Mouse (Mus musculus): ENCODE data around the gene Otud7b. TPM values are rescaled to one million over a fixed set of nuclear protein-coding genes. Genes with fewer than 3 reads are reported as not detected.
A peak's percentile ranks its signal among the peaks of the same experiment; 100 is the strongest.
"Not testable (repeated sequence)": the region's sequence is repeated elsewhere in the genome, so short reads cannot be mapped to it uniquely, and the experiment has no call there.

Otud7b gene
- polyA plus RNA-seq, 1 experiment from 2014 or later, result 20.2 TPM

DNA sequence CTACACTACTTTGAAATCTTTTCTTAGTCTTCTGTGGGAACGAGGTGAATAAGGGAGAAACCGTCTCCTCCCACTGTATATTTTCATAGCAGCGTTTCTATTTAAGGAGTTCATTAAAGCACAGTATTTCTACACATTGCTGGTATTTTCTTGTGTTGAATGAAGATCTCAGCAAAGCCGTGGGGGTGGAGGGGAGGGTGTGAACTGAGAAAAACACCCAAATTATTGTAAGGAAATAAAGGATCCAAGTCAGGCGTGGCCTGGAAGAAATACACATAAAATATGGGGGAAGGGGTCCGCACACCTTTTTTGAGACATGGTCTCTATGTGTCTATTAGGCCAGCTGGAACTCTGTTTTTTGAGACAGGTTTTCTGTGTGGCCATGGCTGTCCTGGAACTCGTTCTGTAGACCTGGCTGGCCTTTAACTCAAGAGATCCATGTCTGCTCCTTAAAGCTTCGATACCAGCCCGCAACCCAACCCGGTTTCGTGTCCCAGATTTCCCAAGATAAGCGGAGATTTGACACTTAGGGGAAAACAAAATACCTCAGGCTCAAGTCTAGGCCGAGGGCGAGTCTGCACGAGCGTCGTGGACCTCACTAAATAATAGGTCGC lies 67.4 kb downstream of the Otud7b start:
- Histone ChIP-seq H3K9me3 (no peaks in the 10 kb centered on the region), H3K36me3 (peaks cover 41% of the 10 kb centered on the region), H3K9ac (peak overlapping the region; percentile 88), H3K27ac (peak overlapping the region; percentile 98), H3K4me1 (peaks cover 25% of the 10 kb centered on the region), H3K4me2 (replicated peaks) (peak overlapping the region; percentile 92), H3K4me3 (peak overlapping the region; percentile 96), H3K27me3 (no peaks in the 10 kb centered on the region)
- WGBS, result 22% methylated on average over 18 of the region's 18 CpGs
- 0 out of 2 replicates have a peak, but pooled peaks have one; percentile 8 for ATAC-seq (ENCODE audit: insufficient number of reproducible peaks, insufficient read depth, low FRiP score, low TSS enrichment)

DNA sequence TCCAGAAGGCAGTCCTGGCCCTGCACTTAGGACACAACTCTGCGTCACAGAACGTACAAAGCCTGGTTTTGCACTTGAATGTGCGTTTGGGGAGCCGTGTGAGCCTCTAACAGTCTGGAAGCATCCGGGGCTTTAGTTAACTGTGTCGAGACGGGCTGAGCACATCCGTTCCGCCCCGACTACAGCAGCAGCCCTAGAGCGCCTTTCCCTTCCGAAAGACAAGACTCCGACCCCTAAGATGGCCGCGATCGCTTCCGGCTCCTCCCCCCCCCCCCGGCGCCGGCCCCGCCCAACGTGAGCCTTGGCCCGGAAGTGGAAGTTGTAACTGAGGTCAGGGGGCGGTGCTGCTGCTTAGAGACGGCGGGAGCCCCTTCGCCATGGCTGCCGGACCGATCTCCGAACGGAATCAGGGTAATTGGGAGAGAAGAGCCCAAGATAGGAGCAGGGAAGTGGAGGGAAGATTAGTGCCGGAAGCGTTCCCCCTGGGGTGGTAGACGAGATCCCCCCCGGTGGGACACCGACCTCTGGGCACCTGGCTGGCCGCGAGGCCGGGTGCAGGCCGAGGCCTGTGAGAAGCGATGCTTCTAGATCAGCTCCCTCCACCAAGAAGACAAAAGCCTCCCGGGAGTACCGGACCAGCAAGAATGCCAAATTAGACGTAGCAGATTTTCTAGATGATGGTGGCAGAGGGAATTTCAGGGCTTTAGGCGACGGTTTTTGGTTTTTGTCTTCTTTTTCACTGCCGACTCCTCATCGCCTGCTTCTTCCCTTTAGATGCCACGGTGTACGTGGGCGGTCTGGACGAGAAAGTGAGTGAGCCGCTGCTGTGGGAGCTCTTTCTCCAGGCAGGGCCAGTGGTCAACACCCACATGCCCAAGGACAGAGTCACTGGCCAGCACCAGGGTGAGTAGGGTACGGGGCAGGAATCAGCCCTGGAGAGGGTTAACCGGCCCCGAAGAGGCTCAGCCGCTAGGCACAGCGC lies 68.2 kb downstream of the Otud7b start, which contains the start of gene Sf3b4:
Gene Sf3b4, plus strand, starts transcription at position 136 of the 982 bp plus-strand sequence.
- H3K4me2 ChIP-seq (replicated peaks), result peak within 1 kb of the TSS; percentile 92
- no peaks in the 10 kb centered on the region for H3K27me3 ChIP-seq
- H3K4me3 ChIP-seq, result peak within 1 kb of the TSS; percentile 96
- peak within 1 kb of the TSS; percentile 88 for H3K9ac ChIP-seq
- H3K9me3 ChIP-seq, result no peaks in the 10 kb centered on the region
- H3K27ac ChIP-seq, result peak within 1 kb of the TSS; percentile 98
- H3K36me3 ChIP-seq, result peaks cover 45% of the 10 kb centered on the region
- ATAC-seq (ENCODE audit: insufficient number of reproducible peaks, insufficient read depth, low FRiP score, low TSS enrichment), result peak; percentile 90
- under 1% methylated on average over 57 of the region's 58 CpGs for WGBS
- peaks cover 25% of the 10 kb centered on the region for H3K4me1 ChIP-seq

DNA sequence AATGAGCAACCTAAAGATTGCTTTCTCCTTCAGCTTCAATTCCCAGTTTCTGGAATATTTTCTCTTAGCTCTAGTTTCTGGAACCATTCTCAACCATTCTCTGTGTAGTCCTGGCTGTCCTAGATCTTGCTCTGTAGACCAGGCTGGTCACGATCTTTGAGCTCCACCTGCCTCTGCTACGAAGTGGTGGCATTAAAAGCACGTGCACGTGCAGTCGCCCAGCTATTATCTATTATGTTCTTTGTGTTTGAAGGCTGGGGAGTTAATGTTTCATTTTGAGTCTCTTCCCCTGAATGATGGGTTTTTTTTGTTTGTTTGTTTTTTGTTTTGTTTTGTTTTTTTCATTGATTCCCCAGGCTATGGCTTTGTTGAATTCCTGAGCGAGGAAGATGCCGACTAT lies 68.9 kb downstream of the Otud7b start:
- peaks cover 49% of the 10 kb centered on the region for H3K36me3 ChIP-seq
- H3K4me3 ChIP-seq, result peak overlapping the region; percentile 96
- H3K4me1 ChIP-seq, result peaks cover 25% of the 10 kb centered on the region
- no peaks in the 10 kb centered on the region for H3K27me3 ChIP-seq
- H3K9me3 ChIP-seq, result no peaks in the 10 kb centered on the region
- H3K27ac ChIP-seq, result 0 out of 2 replicates have a peak overlapping the region, but pooled peaks have one; percentile 98
- WGBS, result 38% methylated on average over 7 of the region's 7 CpGs
- peak overlapping the region; percentile 92 for H3K4me2 ChIP-seq (replicated peaks)
- H3K9ac ChIP-seq, result peak overlapping the region; percentile 88
- ATAC-seq (ENCODE audit: insufficient number of reproducible peaks, insufficient read depth, low FRiP score, low TSS enrichment), result no peak

DNA sequence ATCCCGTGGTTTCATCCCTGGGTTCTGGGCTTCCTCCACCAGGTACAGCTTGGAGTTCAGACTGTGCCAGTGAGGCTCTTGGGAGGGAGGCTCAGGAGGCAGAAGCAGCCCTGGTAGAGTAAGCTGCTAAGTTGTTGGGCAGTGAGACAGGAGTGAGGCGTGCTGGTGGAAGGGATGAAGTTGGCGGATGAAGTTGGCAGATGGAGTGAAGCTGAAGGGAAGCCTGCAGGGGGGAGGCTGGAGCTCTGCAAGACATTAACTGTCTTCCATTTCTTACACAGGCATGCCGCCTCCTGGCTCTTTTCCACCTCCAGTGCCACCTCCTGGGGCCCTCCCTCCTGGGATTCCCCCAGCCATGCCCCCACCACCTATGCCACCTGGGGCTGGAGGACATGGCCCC lies 69.7 kb downstream of the Otud7b start:
- ATAC-seq (ENCODE audit: insufficient number of reproducible peaks, insufficient read depth, low FRiP score, low TSS enrichment); H3K27ac ChIP-seq; H3K9ac ChIP-seq; H3K4me3 ChIP-seq; H3K9me3 ChIP-seq; H3K27me3 ChIP-seq: not testable (repeated sequence)
- WGBS, result 84% methylated on average over 4 of the region's 4 CpGs
- Histone ChIP-seq H3K4me1 (peaks cover 25% of the 10 kb centered on the region), H3K36me3 (peaks cover 56% of the 10 kb centered on the region), H3K4me2 (replicated peaks) (peak overlapping the region; percentile 32)

DNA sequence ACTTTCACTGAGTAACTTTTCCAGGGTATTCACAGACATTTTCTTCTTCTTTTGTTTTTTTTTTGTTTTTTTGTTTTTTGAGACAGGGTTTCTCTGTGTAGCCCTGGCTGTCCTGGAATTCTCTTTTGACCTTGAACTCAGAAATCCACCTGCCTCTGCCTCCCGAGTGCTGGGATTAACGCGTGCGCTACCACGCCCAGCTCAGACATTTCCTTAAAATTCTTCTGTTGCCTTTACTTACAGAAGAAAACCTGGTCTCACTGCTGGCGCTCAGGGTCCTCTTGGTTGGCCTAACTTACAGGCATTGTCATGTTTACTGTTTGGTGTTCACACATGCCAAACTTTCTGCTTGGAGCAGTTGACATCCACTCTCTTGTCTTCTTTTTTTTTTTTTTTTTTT lies 70.9 kb downstream of the Otud7b start:
- Histone ChIP-seq H3K9me3 (no peaks in the 10 kb centered on the region), H3K4me1 (peaks cover 25% of the 10 kb centered on the region), H3K36me3 (peaks cover 52% of the 10 kb centered on the region), H3K27ac (no peak overlapping the region), H3K4me3 (no peak overlapping the region), H3K9ac (no peak overlapping the region), H3K27me3 (no peaks in the 10 kb centered on the region), H3K4me2 (replicated peaks) (no peak overlapping the region)
- WGBS, result 87% methylated on average over 6 of the region's 6 CpGs
- no peak for ATAC-seq (ENCODE audit: insufficient number of reproducible peaks, insufficient read depth, low FRiP score, low TSS enrichment)

DNA sequence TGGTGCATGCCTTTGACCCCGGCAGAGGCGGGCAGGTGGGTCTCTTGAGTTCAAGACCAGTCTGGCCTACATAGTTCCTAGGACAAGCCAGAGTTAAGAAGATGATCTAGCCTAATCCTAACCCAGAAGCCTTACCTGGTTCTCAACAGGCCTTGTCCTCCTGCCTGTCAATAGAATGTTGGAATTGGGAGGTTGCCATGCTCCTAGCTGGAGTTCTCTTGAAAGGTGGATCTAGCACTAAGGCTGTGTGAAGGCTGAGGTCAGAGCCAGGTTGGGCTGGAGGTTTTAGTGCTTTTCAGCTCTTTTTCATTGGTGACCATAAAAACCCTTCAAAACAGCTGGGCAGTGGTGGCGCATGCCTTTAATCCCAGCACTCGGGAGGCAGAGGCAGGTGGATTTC lies 74.1 kb downstream of the Otud7b start:
- peaks cover 34% of the 10 kb centered on the region for H3K4me1 ChIP-seq
- no peaks in the 10 kb centered on the region for H3K27me3 ChIP-seq
- H3K36me3 ChIP-seq, result peaks cover 49% of the 10 kb centered on the region
- WGBS, result 90% methylated on average over 4 of the region's 4 CpGs
- H3K9ac ChIP-seq, result no peak overlapping the region
- no peaks in the 10 kb centered on the region for H3K9me3 ChIP-seq
- H3K4me3 ChIP-seq, result no peak overlapping the region
- H3K4me2 ChIP-seq (replicated peaks), result no peak overlapping the region
- no peak for ATAC-seq (ENCODE audit: insufficient number of reproducible peaks, insufficient read depth, low FRiP score, low TSS enrichment)
- H3K27ac ChIP-seq, result no peak overlapping the region

DNA sequence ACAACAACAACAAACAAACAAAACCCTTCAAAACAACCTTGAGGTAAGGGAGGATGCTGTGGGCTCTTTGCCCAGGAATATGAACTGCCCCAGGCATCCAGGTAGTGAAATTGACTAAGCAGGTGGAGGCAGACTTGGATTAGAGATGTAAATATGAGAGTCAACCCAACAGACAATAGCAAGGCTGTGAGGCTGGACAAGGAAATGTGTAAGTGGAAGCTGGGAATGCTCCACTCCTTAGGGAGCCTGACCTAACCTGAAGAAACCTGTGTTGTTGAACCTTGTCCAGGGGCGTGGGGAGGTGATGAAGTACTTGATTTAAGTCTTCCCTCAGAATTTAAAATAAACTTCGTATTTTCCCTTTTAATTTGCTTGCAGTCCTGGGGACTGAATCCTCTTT lies 74.6 kb downstream of the Otud7b start:
- Histone ChIP-seq H3K9ac (no peak overlapping the region), H3K4me3 (no peak overlapping the region), H3K4me1 (peaks cover 31% of the 10 kb centered on the region), H3K36me3 (peaks cover 45% of the 10 kb centered on the region), H3K27ac (no peak overlapping the region), H3K27me3 (no peaks in the 10 kb centered on the region), H3K9me3 (no peaks in the 10 kb centered on the region), H3K4me2 (replicated peaks) (no peak overlapping the region)
- WGBS, result 88% methylated on average over 2 of the region's 2 CpGs
- no peak for ATAC-seq (ENCODE audit: insufficient number of reproducible peaks, insufficient read depth, low FRiP score, low TSS enrichment)

DNA sequence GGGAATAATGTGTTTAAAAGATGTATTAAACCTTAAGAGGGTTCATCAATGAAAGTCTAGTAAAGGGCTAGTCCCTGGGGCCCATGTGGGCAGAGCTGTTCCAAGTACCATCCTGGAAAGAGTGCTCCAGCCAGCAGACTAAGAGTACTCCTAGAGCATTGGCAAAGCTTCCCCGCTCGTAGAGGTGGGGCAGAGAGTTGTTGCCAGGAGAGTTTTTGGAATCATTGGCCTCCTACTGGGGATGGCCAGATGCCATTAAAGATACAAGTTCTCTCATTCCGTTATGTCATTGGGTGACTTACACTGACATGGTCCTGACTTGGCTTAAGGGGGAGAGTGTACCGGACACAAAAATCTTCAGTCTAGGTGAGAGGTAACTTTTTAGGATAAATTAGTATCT lies 75.2 kb downstream of the Otud7b start:
- Histone ChIP-seq H3K4me3 (no peak overlapping the region), H3K4me1 (peaks cover 25% of the 10 kb centered on the region), H3K36me3 (peaks cover 39% of the 10 kb centered on the region), H3K9ac (no peak overlapping the region), H3K9me3 (no peaks in the 10 kb centered on the region), H3K4me2 (replicated peaks) (no peak overlapping the region), H3K27ac (no peak overlapping the region), H3K27me3 (no peaks in the 10 kb centered on the region)
- no peak for ATAC-seq (ENCODE audit: insufficient number of reproducible peaks, insufficient read depth, low FRiP score, low TSS enrichment)
- WGBS, result 77% methylated on average over 4 of the region's 4 CpGs

DNA sequence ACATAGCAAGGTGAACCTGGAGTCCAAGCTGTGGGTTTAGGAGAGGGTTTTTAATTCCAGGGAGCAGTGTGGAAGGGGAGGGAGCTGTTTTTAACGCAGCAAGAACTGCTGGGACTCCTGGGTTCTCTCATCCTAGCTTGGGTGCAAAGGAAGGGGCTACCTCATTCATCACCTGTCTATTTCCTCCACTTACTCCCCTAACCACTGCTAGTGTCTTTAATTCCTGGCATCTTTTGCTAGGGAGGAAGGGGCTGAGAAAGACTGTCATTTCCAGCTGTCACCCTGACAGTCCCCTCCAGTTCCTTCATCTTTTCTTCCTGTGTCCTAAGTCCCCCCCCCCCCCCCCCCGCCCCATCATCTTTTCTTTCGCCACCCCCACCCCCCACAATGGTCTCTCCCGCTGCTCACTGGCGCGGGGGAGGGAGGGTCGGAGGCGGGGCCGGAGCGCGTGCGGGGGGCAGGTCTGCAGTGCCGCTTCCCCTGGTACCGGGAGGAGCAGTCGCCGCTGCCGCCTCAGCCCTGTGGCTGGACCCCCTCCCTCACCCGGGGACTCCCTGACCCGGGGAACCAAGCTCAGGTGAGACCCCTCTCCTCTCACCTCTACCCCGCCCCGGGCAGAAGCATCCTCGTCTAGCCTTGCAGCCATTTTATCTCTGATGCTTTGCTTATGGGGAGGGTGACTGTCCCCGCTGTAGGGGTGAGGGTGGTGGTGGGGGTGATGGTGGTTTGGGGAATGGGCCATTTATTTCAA lies 76.6 kb downstream of the Otud7b start, which contains the start of gene Sv2a:
Gene Sv2a, plus strand, starts transcription at position 425 of the 751 bp plus-strand sequence.
- Histone ChIP-seq H3K9ac (peak within 1 kb of the TSS; percentile 65), H3K4me2 (replicated peaks) (peak within 1 kb of the TSS; percentile 83), H3K4me3 (peak within 1 kb of the TSS; percentile 52), H3K27ac (0 out of 2 replicates have a peak within 1 kb of the TSS, but pooled peaks have one; percentile 17), H3K36me3 (peaks cover 28% of the 10 kb centered on the region), H3K27me3 (no peaks in the 10 kb centered on the region), H3K4me1 (peaks cover 24% of the 10 kb centered on the region), H3K9me3 (no peaks in the 10 kb centered on the region)
- ATAC-seq (ENCODE audit: insufficient number of reproducible peaks, insufficient read depth, low FRiP score, low TSS enrichment), result no peak; the same call in 1 of the 2 replicates
- WGBS, result under 1% methylated on average over 18 of the region's 23 CpGs

DNA sequence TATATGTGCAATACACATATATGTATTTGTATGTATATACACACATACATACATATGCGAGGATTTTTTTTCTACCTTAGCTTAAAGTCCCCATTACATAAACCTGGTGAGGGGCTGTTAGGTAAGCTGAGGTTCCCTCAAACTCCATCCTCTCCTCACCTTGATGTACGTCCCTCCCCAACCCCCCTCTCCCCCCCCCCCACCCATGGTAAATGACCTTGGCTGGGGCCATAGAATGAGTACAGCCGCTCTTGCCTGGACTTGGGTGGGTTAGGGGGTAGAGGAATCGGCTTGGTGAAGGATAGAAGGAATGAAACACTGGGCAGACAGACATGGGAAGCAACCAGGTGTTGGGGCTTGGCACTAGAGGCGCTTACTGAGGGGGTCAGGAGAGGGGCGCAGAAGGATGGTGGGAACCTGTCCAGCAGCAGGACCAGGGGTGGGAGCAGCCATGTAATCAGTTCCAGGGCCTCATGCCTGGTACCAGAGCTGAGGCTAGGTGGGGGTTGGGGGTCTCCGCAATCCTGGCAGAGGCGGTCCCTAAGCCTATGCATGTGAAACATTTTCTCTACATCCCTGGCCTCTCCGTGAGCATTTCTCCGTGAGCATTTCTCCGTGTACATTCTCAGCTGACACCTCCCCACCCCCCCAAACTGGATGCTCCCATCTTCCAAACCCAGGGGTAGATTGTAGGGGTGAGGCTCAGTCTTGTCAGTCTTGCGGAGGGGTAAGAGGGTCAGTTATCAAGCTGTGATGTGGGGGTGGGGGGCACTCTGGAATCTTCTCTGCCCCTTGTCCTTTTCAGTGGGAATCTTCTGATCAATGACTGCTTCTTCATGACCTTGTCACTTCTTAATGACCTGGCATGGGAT lies 77.4 kb downstream of the Otud7b start:
- H3K27me3 ChIP-seq, result no peaks in the 10 kb centered on the region
- H3K36me3 ChIP-seq, result peaks cover 19% of the 10 kb centered on the region
- ATAC-seq (ENCODE audit: insufficient number of reproducible peaks, insufficient read depth, low FRiP score, low TSS enrichment), result peak; percentile 68; the same call in 1 of the 2 replicates
- whole genome bisulfite sequencing, result 26% methylated on average over 12 of the region's 12 CpGs
- peak overlapping the region; percentile 83 for H3K4me2 ChIP-seq (replicated peaks)
- no peaks in the 10 kb centered on the region for H3K9me3 ChIP-seq
- H3K27ac ChIP-seq, result no peak overlapping the region
- peaks cover 24% of the 10 kb centered on the region for H3K4me1 ChIP-seq
- peak overlapping the region; percentile 65 for H3K9ac ChIP-seq
- peak overlapping the region; percentile 52 for H3K4me3 ChIP-seq
